Mouse (Mus musculus): Measurements from ENCODE around the gene Ube2h.
"Not testable (repeated sequence)": the region's sequence is repeated elsewhere in the genome, so short reads cannot be mapped to it uniquely, and the experiment has no call there.

Gene Ube2h

GRCm38 (mm10) chr6:30304399-30304917 is at the start of gene Ube2h:
TSS of gene Ube2h (minus strand) at chr6:30304539.
- DNase-seq (ENCODE audit: low spot score in 2 of 2): peak; percentile 99 to 100

- DNase-seq (ENCODE audit: low spot score in 2 of 2): no peak
Observed at GRCm38 (mm10) chr6:30353661-30354060, 49.3 kb upstream of the Ube2h start.

- DNase-seq (ENCODE audit: low spot score in 2 of 2): no peak
Observed at GRCm38 (mm10) chr6:30352762-30353161, 48.4 kb upstream of the Ube2h start.

GRCm38 (mm10) chr6:30351290-30351689 is 47.0 kb upstream of the Ube2h start:
- no peak for DNase-seq (ENCODE audit: low spot score in 2 of 2)

- no peak for DNase-seq (ENCODE audit: low spot score in 2 of 2)
Observed at GRCm38 (mm10) chr6:30347288-30347801, 43.0 kb upstream of the Ube2h start.

GRCm38 (mm10) chr6:30346737-30347136 is 42.4 kb upstream of the Ube2h start:
- no peak for DNase-seq (ENCODE audit: low spot score in 2 of 2)

GRCm38 (mm10) chr6:30344032-30344431 is 39.7 kb upstream of the Ube2h start:
- DNase-seq (ENCODE audit: low spot score in 2 of 2): no peak

- DNase-seq (ENCODE audit: low spot score in 2 of 2): no peak
Observed at GRCm38 (mm10) chr6:30340231-30340873, 36.0 kb upstream of the Ube2h start.

- DNase-seq (ENCODE audit: low spot score in 2 of 2): peak in 1 of 2 experiments; percentile 24
Observed at GRCm38 (mm10) chr6:30336912-30337311, 32.6 kb upstream of the Ube2h start.

- no peak for DNase-seq (ENCODE audit: low spot score in 2 of 2)
Observed at GRCm38 (mm10) chr6:30332262-30332661, 27.9 kb upstream of the Ube2h start.

- no peak for DNase-seq (ENCODE audit: low spot score in 2 of 2)
Observed at GRCm38 (mm10) chr6:30330706-30331105, 26.4 kb upstream of the Ube2h start.

- no peak for DNase-seq (ENCODE audit: low spot score in 2 of 2)
Observed at GRCm38 (mm10) chr6:30325932-30326501, 21.7 kb upstream of the Ube2h start.

GRCm38 (mm10) chr6:30321002-30321401 is 16.7 kb upstream of the Ube2h start:
- DNase-seq (ENCODE audit: low spot score in 2 of 2): no peak

- DNase-seq (ENCODE audit: low spot score in 2 of 2): no peak
Observed at GRCm38 (mm10) chr6:30319216-30319615, 14.9 kb upstream of the Ube2h start.

GRCm38 (mm10) chr6:30312006-30312405 is 7.7 kb upstream of the Ube2h start:
- DNase-seq (ENCODE audit: low spot score in 2 of 2): no peak

GRCm38 (mm10) chr6:30308751-30309150 is 4.4 kb upstream of the Ube2h start:
- DNase-seq (ENCODE audit: low spot score in 2 of 2): no peak

- DNase-seq (ENCODE audit: low spot score in 2 of 2): no peak
Observed at GRCm38 (mm10) chr6:30307691-30308090, 3.4 kb upstream of the Ube2h start.

- not testable (repeated sequence) for DNase-seq (ENCODE audit: low spot score in 2 of 2)
Observed at GRCm38 (mm10) chr6:30303771-30304398, 454 bp downstream of the Ube2h start.

GRCm38 (mm10) chr6:30302781-30303631 is 1.3 kb downstream of the Ube2h start:
- DNase-seq (ENCODE audit: low spot score in 2 of 2): peak in 1 of 2 experiments; percentile 17

GRCm38 (mm10) chr6:30302156-30302555 is 2.2 kb downstream of the Ube2h start:
- no peak for DNase-seq (ENCODE audit: low spot score in 2 of 2)

- DNase-seq (ENCODE audit: low spot score in 2 of 2): peak in 1 of 2 experiments; percentile 26
Observed at GRCm38 (mm10) chr6:30300901-30301300, 3.4 kb downstream of the Ube2h start.

GRCm38 (mm10) chr6:30300372-30300771 is 4.0 kb downstream of the Ube2h start:
- DNase-seq (ENCODE audit: low spot score in 2 of 2): peak; percentile 58 to 74
